In genomic region chr7:90132322-90132721, GRCm38 (mm10) we compare ENCODE assay signal across 8 mouse cellular contexts. TPM values are rescaled to one million over a fixed set of nuclear protein-coding genes. Genes with fewer than 3 reads are reported as not detected.
A peak's percentile ranks its signal among the peaks of the same experiment; 100 is the strongest.
DNase-seq lines count a peak whose midpoint lies in the region; ATAC-seq and TF ChIP-seq lines count a peak whose summit lies in the region.

No protein-coding gene starts in this region.

- H3K9me3 ChIP-seq in heart, embryonic 16.5 days (replicated peaks; ENCODE audit: control insufficient read depth, low read length): no peaks in the 10 kb centered on the region
- no peaks in the 10 kb centered on the region for H3K9me3 ChIP-seq in MEL (replicated peaks; ENCODE audit: insufficient read depth, low read length)
- no peaks in the 10 kb centered on the region for H3K9me3 ChIP-seq in hindbrain, embryonic 11.5 days (ENCODE audit: control insufficient read depth, low read length)
- H3K9me3 ChIP-seq in midbrain, embryonic 11.5 days (ENCODE audit: control insufficient read depth, low read length): no peaks in the 10 kb centered on the region

- DNase-seq in heart, adult 11 months: no peak
- peak; percentile 35 for DNase-seq in MEL (ENCODE audit: low read depth, low spot score)
- peak; percentile 2 for DNase-seq in hindbrain, embryonic 11.5 days (ENCODE audit: low spot score)
- DNase-seq in midbrain, embryonic 11.5 days (ENCODE audit: low spot score, missing footprints): no peak
- DNase-seq in cerebellum, adult 11 months: no peak
- DNase-seq in thymus, postnatal 10 days (ENCODE audit: low spot score in 2 of 2): no peak
- DNase-seq in testis, postnatal 14 days (ENCODE audit: low spot score): no peak

- H3K36me3 ChIP-seq in heart, embryonic 16.5 days (ENCODE audit: control insufficient read depth, insufficient read depth): no peaks in the 10 kb centered on the region
- H3K36me3 ChIP-seq in MEL (ENCODE audit: control insufficient read depth in 1 of 2, insufficient read depth in 2 of 2, low read length in 2 of 2): peaks cover 0 to 29% of the 10 kb centered on the region in 2 experiments; a peak in 2 of 4 replicates
- no peaks in the 10 kb centered on the region for H3K36me3 ChIP-seq in hindbrain, embryonic 11.5 days (ENCODE audit: control insufficient read depth, insufficient read depth, low read length)
- H3K36me3 ChIP-seq in midbrain, embryonic 11.5 days (ENCODE audit: control insufficient read depth, insufficient read depth, low read length): no peaks in the 10 kb centered on the region

- H3K27me3 ChIP-seq in heart, embryonic 16.5 days (ENCODE audit: control insufficient read depth, insufficient read depth, low read length): no peaks in the 10 kb centered on the region
- H3K27me3 ChIP-seq in MEL (ENCODE audit: control insufficient read depth in 1 of 2, insufficient read depth in 2 of 2, low read length in 2 of 2): no peaks in the 10 kb centered on the region
- H3K27me3 ChIP-seq in hindbrain, embryonic 11.5 days (ENCODE audit: control insufficient read depth, insufficient read depth, low read length): no peaks in the 10 kb centered on the region
- no peaks in the 10 kb centered on the region for H3K27me3 ChIP-seq in midbrain, embryonic 11.5 days (ENCODE audit: control insufficient read depth, insufficient read depth, low read length)

- 29% methylated on average over 3 of the region's 3 CpGs for WGBS in heart, embryonic 16.5 days
- 85% methylated on average over 3 of the region's 3 CpGs for WGBS in hindbrain, embryonic 11.5 days
- WGBS in midbrain, embryonic 11.5 days: 77% methylated on average over 3 of the region's 3 CpGs

- ATAC-seq in heart, embryonic 16.5 days (replicated peaks; ENCODE audit: extremely low read depth, insufficient read depth, low FRiP score): no peak
- ATAC-seq in hindbrain, embryonic 11.5 days (ENCODE audit: low FRiP score): no peak
- ATAC-seq in midbrain, embryonic 11.5 days (ENCODE audit: low FRiP score): no peak

- TF ChIP-seq CTCF in MEL (IDR thresholded peaks at IDR 0.05 in 2 of 3, conservative IDR thresholded peaks at IDR 0.05 in 1 of 3; ENCODE audit: control insufficient read depth in 1 of 3, insufficient read depth in 1 of 3, low read depth in 2 of 3, low read length in 3 of 3, poor library complexity in 1 of 3, severe bottlenecking in 1 of 3): no peak

- TF ChIP-seq EP300 in MEL (IDR thresholded peaks at IDR 0.05; ENCODE audit: low read depth in 1 of 2, low read length in 2 of 2): no peak

- peak overlapping the region; percentile 78 for H3K4me2 ChIP-seq in heart, embryonic 16.5 days (ENCODE audit: low read depth, low read length)
- peak overlapping the region; percentile 85 for H3K4me2 ChIP-seq in hindbrain, embryonic 11.5 days (replicated peaks; ENCODE audit: low read depth, low read length)
- peak overlapping the region; percentile 80 for H3K4me2 ChIP-seq in midbrain, embryonic 11.5 days

- peak overlapping the region; percentile 93 for H3K4me3 ChIP-seq in heart, embryonic 16.5 days (ENCODE audit: low read length)
- peak overlapping the region; percentile 57 to 92 for H3K4me3 ChIP-seq in MEL (ENCODE audit: control insufficient read depth in 1 of 2, insufficient read depth in 1 of 2, low read depth in 2 of 2, low read length in 2 of 2)
- peak overlapping the region; percentile 97 for H3K4me3 ChIP-seq in hindbrain, embryonic 11.5 days (ENCODE audit: low read depth, low read length)
- H3K4me3 ChIP-seq in midbrain, embryonic 11.5 days (ENCODE audit: low read depth, low read length): peak overlapping the region; percentile 94

- H3K79me2 ChIP-seq in MEL (ENCODE audit: control insufficient read depth, insufficient read depth, low read length, poor library complexity): peaks cover 56% of the 10 kb centered on the region

- TF ChIP-seq POLR2A in MEL (IDR thresholded peaks at IDR 0.05; ENCODE audit: control insufficient read depth in 1 of 2, insufficient read depth in 1 of 2, low read depth in 1 of 2, low read length in 2 of 2, poor library complexity in 1 of 2): no peak

- no peak for TF ChIP-seq RAD21 in MEL (IDR thresholded peaks at IDR 0.05; ENCODE audit: low read depth, low read length)

- H3K4me1 ChIP-seq in heart, embryonic 16.5 days (ENCODE audit: control insufficient read depth, insufficient read depth, low read length): peaks cover 17% of the 10 kb centered on the region
- peaks cover 0 to 6% of the 10 kb centered on the region in 2 experiments; a peak in 2 of 4 replicates for H3K4me1 ChIP-seq in MEL (ENCODE audit: control insufficient read depth in 1 of 2, insufficient read depth in 2 of 2, low read length in 2 of 2)
- H3K4me1 ChIP-seq in hindbrain, embryonic 11.5 days (replicated peaks; ENCODE audit: control insufficient read depth, insufficient read depth, low read length): no peaks in the 10 kb centered on the region
- H3K4me1 ChIP-seq in midbrain, embryonic 11.5 days (ENCODE audit: control insufficient read depth, insufficient read depth, low read length): peaks cover 13% of the 10 kb centered on the region

- H3K9ac ChIP-seq in heart, embryonic 16.5 days (ENCODE audit: low read length): peak overlapping the region; percentile 100
- H3K9ac ChIP-seq in MEL (ENCODE audit: control insufficient read depth, low read depth, low read length, poor library complexity, severe bottlenecking): peak overlapping the region; percentile 97
- H3K9ac ChIP-seq in hindbrain, embryonic 11.5 days (ENCODE audit: low read depth, low read length): 0 out of 2 replicates have a peak overlapping the region, but pooled peaks have one; percentile 97
- peak overlapping the region; percentile 86 for H3K9ac ChIP-seq in midbrain, embryonic 11.5 days (ENCODE audit: low read length)

- peak overlapping the region; percentile 100 for H3K27ac ChIP-seq in heart, embryonic 16.5 days (ENCODE audit: low read length)
- H3K27ac ChIP-seq in MEL (ENCODE audit: control insufficient read depth, low read depth, low read length): no peak overlapping the region
- H3K27ac ChIP-seq in hindbrain, embryonic 11.5 days (ENCODE audit: low read depth, low read length): no peak overlapping the region
- no peak overlapping the region for H3K27ac ChIP-seq in midbrain, embryonic 11.5 days (ENCODE audit: low read depth, low read length)

TF ChIP-seq in MEL, 35 proteins besides CTCF, POLR2A, EP300 and RAD21:
- TF ChIP-seq ETS1 (IDR thresholded peaks at IDR 0.05; ENCODE audit: low read depth, low read length): no peak
- TF ChIP-seq POLR2AphosphoS2 (IDR thresholded peaks at IDR 0.05; ENCODE audit: low read length): no peak
- TF ChIP-seq SIN3A (IDR thresholded peaks at IDR 0.05; ENCODE audit: low read length): no peak
- TF ChIP-seq TAL1 (IDR thresholded peaks at IDR 0.05; ENCODE audit: low read length): no peak
- no peak for TF ChIP-seq HCFC1 (IDR thresholded peaks at IDR 0.05; ENCODE audit: low read depth, low read length)
- no peak for TF ChIP-seq GATA1 (IDR thresholded peaks at IDR 0.05; ENCODE audit: low read depth, low read length)

RNA-seq across cellular contexts. Expression of gene Picalm, which starts 2.3 kb away (rescaled TPM):
- polyA plus RNA-seq in heart, embryonic 16.5 days (2015; fragmentation: Nextera tagmentation; extraction: Ambion mirVana): 26.9 and 27.5 TPM in 2 replicates
- 53.4 and 57.6 TPM in 2 replicates for total RNA-seq in MEL (2012; rRNA removed)
- polyA plus RNA-seq in MEL (2012; ENCODE audit: insufficient read depth in 1 of 2, insufficient read length in 2 of 2, low read depth in 1 of 2, low replicate concordance in 2 of 2, missing spikeins in 1 of 2): 10 to 100 TPM; 74.9 to 78.9 TPM
- polyA plus RNA-seq in hindbrain, embryonic 11.5 days (2014; fragmentation: Nextera tagmentation; extraction: Ambion mirVana): 37.4 and 57.8 TPM in 2 replicates
- 34.5 and 35.7 TPM in 2 replicates for polyA plus RNA-seq in midbrain, embryonic 11.5 days (2014; fragmentation: Nextera tagmentation; extraction: Ambion mirVana)

Comparison
In these comparisons a context has a peak if more than half of its experiments do, and no peak if none do; other contexts are left out.
1. DNase-seq: peak in MEL (single experiment) and hindbrain, embryonic 11.5 days (single experiment); none in heart, adult 11 months (single experiment), midbrain, embryonic 11.5 days (single experiment), cerebellum, adult 11 months (single experiment), thymus, postnatal 10 days (0 of 2) and testis, postnatal 14 days (single experiment).
2. Peak in every context shown above with its lines, with median percentiles within 50 percentile points of each other: H3K4me2 ChIP-seq, H3K4me3 ChIP-seq and H3K9ac ChIP-seq.